Mouse (Mus musculus): ENCODE results near the gene Gm9944.

Gm9944 gene

DNA sequence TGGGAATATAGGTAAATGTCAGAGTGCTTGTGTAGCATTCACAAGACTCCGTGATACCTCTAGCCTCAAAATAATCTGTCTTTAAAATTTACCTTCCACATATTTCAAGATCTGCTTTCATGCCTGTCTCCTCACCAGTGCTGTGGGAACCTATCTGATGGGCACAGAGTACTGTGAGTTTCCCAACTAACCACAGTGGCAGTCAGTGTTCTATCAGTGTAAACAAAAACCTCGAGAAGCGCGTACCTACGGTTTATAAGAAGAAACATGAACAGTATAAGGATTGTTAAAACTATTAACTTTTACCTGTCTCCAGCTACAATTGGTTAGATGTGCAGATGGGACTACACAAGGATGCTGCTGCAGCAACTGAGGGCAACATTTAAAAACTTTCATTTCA is 19.9 kb downstream of the Gm9944 start:
- H3K9me3 ChIP-seq (ENCODE audit: low read length), result no peaks in the 10 kb centered on the region
- H3K36me3 ChIP-seq (ENCODE audit: insufficient read depth, low read length), result no peaks in the 10 kb centered on the region
- H3K4me3 ChIP-seq (replicated peaks; ENCODE audit: low read length), result no peak overlapping the region
- H3K4me1 ChIP-seq (replicated peaks; ENCODE audit: low read depth, low read length), result no peaks in the 10 kb centered on the region
- H3K27me3 ChIP-seq (ENCODE audit: insufficient read depth, low read length), result no peaks in the 10 kb centered on the region
- TF ChIP-seq CTCF (conservative IDR thresholded peaks at IDR 0.05; ENCODE audit: low read length), result no peak
- no peak for TF ChIP-seq NANOG (IDR thresholded peaks at IDR 0.05; ENCODE audit: borderline replicate concordance, low read length)
- TF ChIP-seq POU5F1 (IDR thresholded peaks at IDR 0.05; ENCODE audit: borderline replicate concordance, low read length), result no peak

- Histone ChIP-seq H3K36me3 (ENCODE audit: insufficient read depth, low read length) (no peaks in the 10 kb centered on the region), H3K4me3 (replicated peaks; ENCODE audit: low read length) (no peak overlapping the region), H3K4me1 (replicated peaks; ENCODE audit: low read depth, low read length) (no peaks in the 10 kb centered on the region), H3K9me3 (ENCODE audit: low read length) (no peaks in the 10 kb centered on the region), H3K27me3 (ENCODE audit: insufficient read depth, low read length) (no peaks in the 10 kb centered on the region)
- no peak for TF ChIP-seq POU5F1 (IDR thresholded peaks at IDR 0.05; ENCODE audit: borderline replicate concordance, low read length)
These were observed 22.4 kb downstream of the Gm9944 start for GRCm38 (mm10) chr4:144430723-144431122.

DNA sequence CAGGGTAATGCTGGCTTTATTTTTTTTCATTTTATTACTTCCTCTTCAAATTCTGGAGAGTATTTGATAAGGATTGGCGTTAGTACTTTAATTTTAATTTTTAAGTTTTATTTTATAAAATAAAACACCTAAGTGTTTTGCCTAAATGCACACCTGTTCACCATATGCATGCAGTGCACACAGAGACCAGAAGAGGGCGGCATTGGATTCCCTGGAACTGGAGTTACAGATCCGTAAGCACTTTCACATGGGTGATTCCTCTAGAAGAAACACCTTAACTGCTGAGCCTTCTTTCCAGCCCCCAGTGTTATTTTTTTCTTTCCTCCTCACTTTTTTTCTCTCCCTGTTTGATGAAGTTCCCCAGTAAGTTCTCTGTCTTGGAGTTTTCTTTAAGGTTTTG is 24.2 kb downstream of the Gm9944 start:
- H3K4me1 ChIP-seq (replicated peaks; ENCODE audit: low read depth, low read length), result no peaks in the 10 kb centered on the region
- no peaks in the 10 kb centered on the region for H3K9me3 ChIP-seq (ENCODE audit: low read length)
- H3K4me3 ChIP-seq (replicated peaks; ENCODE audit: low read length), result no peak overlapping the region
- H3K27me3 ChIP-seq (ENCODE audit: insufficient read depth, low read length), result no peaks in the 10 kb centered on the region
- TF ChIP-seq POU5F1 (IDR thresholded peaks at IDR 0.05; ENCODE audit: borderline replicate concordance, low read length) (no peak), NANOG (IDR thresholded peaks at IDR 0.05; ENCODE audit: borderline replicate concordance, low read length) (no peak), CTCF (conservative IDR thresholded peaks at IDR 0.05; ENCODE audit: low read length) (peak; percentile 88)
- no peaks in the 10 kb centered on the region for H3K36me3 ChIP-seq (ENCODE audit: insufficient read depth, low read length)

- TF ChIP-seq POU5F1 (IDR thresholded peaks at IDR 0.05; ENCODE audit: borderline replicate concordance, low read length), result no peak
- TF ChIP-seq NANOG (IDR thresholded peaks at IDR 0.05; ENCODE audit: borderline replicate concordance, low read length), result no peak
- no peak for TF ChIP-seq CTCF (conservative IDR thresholded peaks at IDR 0.05; ENCODE audit: low read length)
- no peak overlapping the region for H3K4me3 ChIP-seq (replicated peaks; ENCODE audit: low read length)
- H3K36me3 ChIP-seq (ENCODE audit: insufficient read depth, low read length), result no peaks in the 10 kb centered on the region
- no peaks in the 10 kb centered on the region for H3K9me3 ChIP-seq (ENCODE audit: low read length)
- H3K27me3 ChIP-seq (ENCODE audit: insufficient read depth, low read length), result no peaks in the 10 kb centered on the region
- no peaks in the 10 kb centered on the region for H3K4me1 ChIP-seq (replicated peaks; ENCODE audit: low read depth, low read length)
These were observed 28.5 kb downstream of the Gm9944 start for GRCm38 (mm10) chr4:144424590-144424989.

- Histone ChIP-seq H3K4me1 (replicated peaks; ENCODE audit: low read depth, low read length) (no peaks in the 10 kb centered on the region), H3K27me3 (ENCODE audit: insufficient read depth, low read length) (no peaks in the 10 kb centered on the region), H3K36me3 (ENCODE audit: insufficient read depth, low read length) (no peaks in the 10 kb centered on the region), H3K4me3 (replicated peaks; ENCODE audit: low read length) (no peak overlapping the region), H3K9me3 (ENCODE audit: low read length) (no peaks in the 10 kb centered on the region)
- TF ChIP-seq NANOG (IDR thresholded peaks at IDR 0.05; ENCODE audit: borderline replicate concordance, low read length), result no peak
- no peak for TF ChIP-seq POU5F1 (IDR thresholded peaks at IDR 0.05; ENCODE audit: borderline replicate concordance, low read length)
- peak; percentile 96 for TF ChIP-seq CTCF (conservative IDR thresholded peaks at IDR 0.05; ENCODE audit: low read length)
These were observed 32.5 kb downstream of the Gm9944 start for GRCm38 (mm10) chr4:144420644-144421043.

DNA sequence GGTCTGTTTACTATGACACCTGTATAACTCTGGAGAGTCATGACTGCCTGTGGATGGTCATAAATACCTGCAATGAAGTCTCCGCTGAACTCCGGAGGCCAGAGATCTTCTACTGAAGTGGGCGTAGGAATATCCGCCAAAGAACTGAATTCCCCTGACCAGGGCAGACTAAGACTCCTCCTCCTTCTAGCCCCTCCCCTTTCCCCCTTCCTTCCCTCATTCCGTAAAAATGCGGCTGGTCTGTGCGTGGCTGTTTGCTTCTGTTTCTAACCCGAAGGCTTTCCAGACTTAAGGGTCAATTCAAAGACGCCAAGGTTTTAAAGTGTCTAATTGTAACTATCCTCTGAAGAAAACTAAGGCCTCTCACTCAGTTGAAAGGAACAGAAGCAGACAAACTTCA is 44.8 kb downstream of the Gm9944 start, which contains the start of gene Pramef12:
Gene Pramef12, minus strand, starts transcription at position 175 of the 400 bp plus-strand sequence.
- no peaks in the 10 kb centered on the region for H3K36me3 ChIP-seq (ENCODE audit: insufficient read depth, low read length)
- no peaks in the 10 kb centered on the region for H3K9me3 ChIP-seq (ENCODE audit: low read length)
- no peaks in the 10 kb centered on the region for H3K27me3 ChIP-seq (ENCODE audit: insufficient read depth, low read length)
- peak within 1 kb of the TSS; percentile 51 for H3K4me3 ChIP-seq (replicated peaks; ENCODE audit: low read length)
- peaks cover 60% of the 10 kb centered on the region for H3K4me1 ChIP-seq (replicated peaks; ENCODE audit: low read depth, low read length)
- TF ChIP-seq POU5F1 (IDR thresholded peaks at IDR 0.05; ENCODE audit: borderline replicate concordance, low read length) (no peak), CTCF (conservative IDR thresholded peaks at IDR 0.05; ENCODE audit: low read length) (no peak), NANOG (IDR thresholded peaks at IDR 0.05; ENCODE audit: borderline replicate concordance, low read length) (no peak)

- no peaks in the 10 kb centered on the region for H3K36me3 ChIP-seq (ENCODE audit: insufficient read depth, low read length)
- no peaks in the 10 kb centered on the region for H3K9me3 ChIP-seq (ENCODE audit: low read length)
- no peaks in the 10 kb centered on the region for H3K27me3 ChIP-seq (ENCODE audit: insufficient read depth, low read length)
- peak overlapping the region; percentile 10; the same call in 1 of the 2 replicates for H3K4me3 ChIP-seq (replicated peaks; ENCODE audit: low read length)
- TF ChIP-seq CTCF (conservative IDR thresholded peaks at IDR 0.05; ENCODE audit: low read length) (no peak), POU5F1 (IDR thresholded peaks at IDR 0.05; ENCODE audit: borderline replicate concordance, low read length) (no peak), NANOG (IDR thresholded peaks at IDR 0.05; ENCODE audit: borderline replicate concordance, low read length) (no peak)
- H3K4me1 ChIP-seq (replicated peaks; ENCODE audit: low read depth, low read length), result peaks cover 72% of the 10 kb centered on the region
These were observed 46.9 kb downstream of the Gm9944 start for GRCm38 (mm10) chr4:144406261-144406660.

DNA sequence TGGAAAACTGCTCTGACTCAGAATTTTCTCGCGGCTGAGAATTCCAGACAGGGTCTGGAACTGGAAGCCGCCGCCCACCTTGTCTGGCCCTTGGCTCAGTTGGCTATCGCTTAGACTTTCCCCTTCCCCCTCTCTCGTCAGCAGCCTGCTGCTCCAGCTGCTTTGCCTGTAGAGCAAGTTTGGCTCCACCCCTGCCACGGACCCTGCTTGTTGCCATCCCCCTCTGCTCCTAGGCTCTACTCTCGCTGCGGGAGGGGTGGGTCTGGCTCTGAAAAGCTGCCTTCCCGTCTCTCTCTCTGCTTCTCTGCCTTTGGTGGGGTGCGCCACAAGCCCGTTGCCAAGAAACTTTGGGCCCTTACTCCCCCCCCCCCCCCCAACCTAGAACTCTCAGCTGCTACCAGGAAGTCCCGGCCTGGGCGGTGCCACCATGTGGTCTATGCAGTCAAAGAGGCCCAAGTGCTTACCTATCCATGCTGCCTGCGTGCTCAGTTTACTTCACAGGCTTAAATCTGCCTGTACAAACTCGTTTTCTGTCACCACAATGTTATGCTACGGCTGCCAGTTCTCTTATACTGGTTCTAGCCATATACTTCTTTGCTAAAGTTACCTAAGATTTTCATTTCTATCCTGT is 48.5 kb downstream of the Gm9944 start:
- H3K36me3 ChIP-seq (ENCODE audit: insufficient read depth, low read length), result no peaks in the 10 kb centered on the region
- no peak for TF ChIP-seq NANOG (IDR thresholded peaks at IDR 0.05; ENCODE audit: borderline replicate concordance, low read length)
- TF ChIP-seq POU5F1 (IDR thresholded peaks at IDR 0.05; ENCODE audit: borderline replicate concordance, low read length), result no peak
- TF ChIP-seq CTCF (conservative IDR thresholded peaks at IDR 0.05; ENCODE audit: low read length), result no peak
- H3K4me3 ChIP-seq (replicated peaks; ENCODE audit: low read length), result peak overlapping the region; percentile 75
- H3K27me3 ChIP-seq (ENCODE audit: insufficient read depth, low read length), result no peaks in the 10 kb centered on the region
- no peaks in the 10 kb centered on the region for H3K9me3 ChIP-seq (ENCODE audit: low read length)
- H3K4me1 ChIP-seq (replicated peaks; ENCODE audit: low read depth, low read length), result peaks cover 78% of the 10 kb centered on the region

Data from E14TG2a.4 (cell line).